Mouse (Mus musculus): ENCODE data around the gene Havcr1. TPM values are rescaled to one million over a fixed set of nuclear protein-coding genes. Genes with fewer than 3 reads are reported as not detected.
"Not testable (repeated sequence)": the region's sequence is repeated elsewhere in the genome, so short reads cannot be mapped to it uniquely, and the experiment has no call there.

Havcr1 gene
- polyA plus RNA-seq, 1 experiment from 2014 or later, result not detected

- ATAC-seq (ENCODE audit: low FRiP score, low read depth), result no peak
- 72% methylated on average over 3 of the region's 3 CpGs for WGBS
- no peak overlapping the region for H3K27ac ChIP-seq (replicated peaks)
- H3K27me3 ChIP-seq, result no peaks in the 10 kb centered on the region
- no peaks in the 10 kb centered on the region for H3K9me3 ChIP-seq
- H3K36me3 ChIP-seq, result no peaks in the 10 kb centered on the region
- H3K4me3 ChIP-seq, result no peak overlapping the region
- H3K4me1 ChIP-seq (replicated peaks), result no peaks in the 10 kb centered on the region
- H3K9ac ChIP-seq, result no peak overlapping the region
- no peak overlapping the region for H3K4me2 ChIP-seq
These were observed 6.8 kb downstream of the Havcr1 start for GRCm38 (mm10) chr11:46741716-46742115.

GRCm38 (mm10) chr11:46747996-46748395, 13.1 kb downstream of the Havcr1 start:
- H3K36me3 ChIP-seq, result no peaks in the 10 kb centered on the region
- H3K27ac ChIP-seq (replicated peaks), result no peak overlapping the region
- no peaks in the 10 kb centered on the region for H3K27me3 ChIP-seq
- WGBS, result 69% methylated on average over 2 of the region's 2 CpGs
- no peak overlapping the region for H3K9ac ChIP-seq
- no peak overlapping the region for H3K4me3 ChIP-seq
- ATAC-seq (ENCODE audit: low FRiP score, low read depth), result no peak
- no peaks in the 10 kb centered on the region for H3K9me3 ChIP-seq
- no peaks in the 10 kb centered on the region for H3K4me1 ChIP-seq (replicated peaks)
- H3K4me2 ChIP-seq, result no peak overlapping the region

GRCm38 (mm10) chr11:46753662-46754061, 18.8 kb downstream of the Havcr1 start:
- no peak for ATAC-seq (ENCODE audit: low FRiP score, low read depth)

GRCm38 (mm10) chr11:46754669-46755068, 19.8 kb downstream of the Havcr1 start:
- H3K4me1 ChIP-seq (replicated peaks), result no peaks in the 10 kb centered on the region
- WGBS, result 61% methylated on average over 4 of the region's 4 CpGs

More at GRCm38 (mm10) chr11:46753662-46754061, 18.8 kb downstream of the Havcr1 start:
- WGBS, result 77% methylated on average over 2 of the region's 2 CpGs
- no peak overlapping the region for H3K9ac ChIP-seq
- no peaks in the 10 kb centered on the region for H3K9me3 ChIP-seq
- H3K27me3 ChIP-seq, result no peaks in the 10 kb centered on the region
- H3K4me3 ChIP-seq, result no peak overlapping the region
- H3K27ac ChIP-seq (replicated peaks), result no peak overlapping the region
- no peak overlapping the region for H3K4me2 ChIP-seq
- H3K36me3 ChIP-seq, result no peaks in the 10 kb centered on the region
- H3K4me1 ChIP-seq (replicated peaks), result no peaks in the 10 kb centered on the region

GRCm38 (mm10) chr11:46755714-46756113, 20.8 kb downstream of the Havcr1 start:
- H3K27ac ChIP-seq (replicated peaks); H3K27me3 ChIP-seq; H3K36me3 ChIP-seq; H3K4me3 ChIP-seq; ATAC-seq (ENCODE audit: low FRiP score, low read depth); H3K4me1 ChIP-seq (replicated peaks); H3K9me3 ChIP-seq; H3K9ac ChIP-seq; H3K4me2 ChIP-seq: not testable (repeated sequence)
- 85% methylated on average over 6 of the region's 6 CpGs for WGBS

More at GRCm38 (mm10) chr11:46754669-46755068, 19.8 kb downstream of the Havcr1 start:
- Histone ChIP-seq H3K9me3 (no peaks in the 10 kb centered on the region), H3K27ac (replicated peaks) (no peak overlapping the region), H3K4me2 (no peak overlapping the region), H3K9ac (no peak overlapping the region), H3K36me3 (no peaks in the 10 kb centered on the region), H3K27me3 (no peaks in the 10 kb centered on the region), H3K4me3 (no peak overlapping the region)
- ATAC-seq (ENCODE audit: low FRiP score, low read depth), result no peak

GRCm38 (mm10) chr11:46776879-46777278, 42.0 kb downstream of the Havcr1 start:
- Histone ChIP-seq H3K36me3 (no peaks in the 10 kb centered on the region), H3K4me3 (no peak overlapping the region), H3K9me3 (no peaks in the 10 kb centered on the region), H3K9ac (no peak overlapping the region), H3K4me1 (replicated peaks) (no peaks in the 10 kb centered on the region), H3K27ac (replicated peaks) (no peak overlapping the region), H3K27me3 (no peaks in the 10 kb centered on the region), H3K4me2 (no peak overlapping the region)
- no peak for ATAC-seq (ENCODE audit: low FRiP score, low read depth)
- 85% methylated on average over 3 of the region's 3 CpGs for WGBS

- Histone ChIP-seq H3K36me3 (no peaks in the 10 kb centered on the region), H3K9me3 (no peaks in the 10 kb centered on the region), H3K4me1 (replicated peaks) (no peaks in the 10 kb centered on the region), H3K27ac (replicated peaks) (no peak overlapping the region), H3K27me3 (no peaks in the 10 kb centered on the region), H3K9ac (no peak overlapping the region), H3K4me2 (no peak overlapping the region), H3K4me3 (no peak overlapping the region)
- WGBS, result 88% methylated on average over 2 of the region's 2 CpGs
- no peak for ATAC-seq (ENCODE audit: low FRiP score, low read depth)
These were observed 44.9 kb downstream of the Havcr1 start for GRCm38 (mm10) chr11:46779811-46780210.

- no peak for ATAC-seq (ENCODE audit: low FRiP score, low read depth)
- Histone ChIP-seq H3K4me2 (no peak overlapping the region), H3K27me3 (no peaks in the 10 kb centered on the region), H3K27ac (replicated peaks) (no peak overlapping the region), H3K4me3 (no peak overlapping the region), H3K4me1 (replicated peaks) (no peaks in the 10 kb centered on the region), H3K9ac (no peak overlapping the region), H3K36me3 (no peaks in the 10 kb centered on the region), H3K9me3 (no peaks in the 10 kb centered on the region)
- WGBS, result 92% methylated on average over 2 of the region's 2 CpGs
These were observed 69.6 kb downstream of the Havcr1 start for GRCm38 (mm10) chr11:46804440-46804839.

GRCm38 (mm10) chr11:46810511-46810910, 75.6 kb downstream of the Havcr1 start, which contains the start of gene Timd4:
TSS of gene Timd4 (plus strand) at chr11:46810800.
- H3K9me3 ChIP-seq, result no peaks in the 10 kb centered on the region
- H3K4me2 ChIP-seq, result no peak within 1 kb of the TSS
- no peak within 1 kb of the TSS for H3K27ac ChIP-seq (replicated peaks)
- no peaks in the 10 kb centered on the region for H3K36me3 ChIP-seq
- no peak within 1 kb of the TSS for H3K9ac ChIP-seq
- H3K4me3 ChIP-seq, result no peak within 1 kb of the TSS
- no peaks in the 10 kb centered on the region for H3K4me1 ChIP-seq (replicated peaks)
- 93% methylated on average over 5 of the region's 5 CpGs for WGBS
- no peaks in the 10 kb centered on the region for H3K27me3 ChIP-seq
- no peak for ATAC-seq (ENCODE audit: low FRiP score, low read depth)

- H3K36me3 ChIP-seq, result no peaks in the 10 kb centered on the region
- WGBS, result 86% methylated on average over 5 of the region's 5 CpGs
- H3K4me3 ChIP-seq, result no peak overlapping the region
- H3K9me3 ChIP-seq, result no peaks in the 10 kb centered on the region
- H3K4me2 ChIP-seq, result no peak overlapping the region
- no peak overlapping the region for H3K27ac ChIP-seq (replicated peaks)
- no peaks in the 10 kb centered on the region for H3K4me1 ChIP-seq (replicated peaks)
- no peak for ATAC-seq (ENCODE audit: low FRiP score, low read depth)
- H3K27me3 ChIP-seq, result no peaks in the 10 kb centered on the region
- H3K9ac ChIP-seq, result no peak overlapping the region
These were observed 82.8 kb downstream of the Havcr1 start for GRCm38 (mm10) chr11:46817692-46818091.

- H3K4me2 ChIP-seq, result no peak overlapping the region
- no peaks in the 10 kb centered on the region for H3K9me3 ChIP-seq
- no peaks in the 10 kb centered on the region for H3K36me3 ChIP-seq
- no peak overlapping the region for H3K9ac ChIP-seq
- WGBS, result 64% methylated on average over 4 of the region's 4 CpGs
- no peak overlapping the region for H3K27ac ChIP-seq (replicated peaks)
- H3K4me1 ChIP-seq (replicated peaks), result no peaks in the 10 kb centered on the region
- no peak overlapping the region for H3K4me3 ChIP-seq
- ATAC-seq (ENCODE audit: low FRiP score, low read depth), result no peak
- H3K27me3 ChIP-seq, result no peaks in the 10 kb centered on the region
These were observed 85.0 kb downstream of the Havcr1 start for GRCm38 (mm10) chr11:46819930-46820329.
